Mouse (Mus musculus): ENCODE data around the gene Lbhd1. TPM values are rescaled to one million over a fixed set of nuclear protein-coding genes. Genes with fewer than 3 reads are reported as not detected.

Lbhd1 gene
- total and polyA plus RNA-seq, 3 experiments, result 15.5 to 123 (median 46.5) TPM

DNA sequence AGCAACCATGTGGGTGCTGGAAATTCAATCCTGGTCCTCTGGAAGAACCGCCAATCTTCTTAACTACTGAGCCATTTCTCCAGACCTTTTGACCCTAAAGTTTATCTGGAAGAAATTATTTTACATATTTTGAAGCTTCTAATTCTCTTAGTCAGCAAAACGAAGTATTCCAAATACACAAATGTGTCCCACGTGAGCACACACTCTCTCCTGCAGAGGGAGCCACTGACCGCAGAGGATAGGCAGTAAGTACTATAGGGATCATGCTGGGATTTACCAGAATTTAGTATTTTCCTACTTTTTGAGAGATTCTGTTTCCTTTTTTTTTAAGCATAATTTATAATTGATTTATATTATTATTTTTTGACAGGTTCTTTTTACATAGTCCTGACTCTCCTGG is 25.8 kb upstream of the Lbhd1 start (continued):
- no peak for TF ChIP-seq MEF2A (IDR thresholded peaks at IDR 0.05; ENCODE audit: extremely low read depth, insufficient replicate concordance, low read depth, low read length, poor library complexity, severe bottlenecking)
- peak; percentile 88 for TF ChIP-seq USF1 (IDR thresholded peaks at IDR 0.05; ENCODE audit: low read depth, low read length)
- TF ChIP-seq POLR2AphosphoS5 (IDR thresholded peaks at IDR 0.05; ENCODE audit: borderline replicate concordance, low read depth, low read length), result no peak
- no peak for TF ChIP-seq ELF1 (IDR thresholded peaks at IDR 0.05; ENCODE audit: low read depth, low read length)
- TF ChIP-seq POLR2AphosphoS2 (IDR thresholded peaks at IDR 0.05; ENCODE audit: low read length), result no peak
- no peak for TF ChIP-seq POLR2A (IDR thresholded peaks at IDR 0.05; ENCODE audit: control insufficient read depth in 1 of 2, insufficient read depth in 1 of 2, low read depth in 1 of 2, low read length in 2 of 2, poor library complexity in 1 of 2)
- no peak for TF ChIP-seq GATA1 (IDR thresholded peaks at IDR 0.05; ENCODE audit: low read depth, low read length)
- TF ChIP-seq NRF1 (IDR thresholded peaks at IDR 0.05; ENCODE audit: insufficient read depth, low read depth, low read length, poor library complexity, severe bottlenecking), result no peak
- no peak for TF ChIP-seq HCFC1 (IDR thresholded peaks at IDR 0.05; ENCODE audit: low read depth, low read length)
- peak; percentile 90 for TF ChIP-seq RAD21 (IDR thresholded peaks at IDR 0.05; ENCODE audit: low read depth, low read length)
- TF ChIP-seq TAL1 (IDR thresholded peaks at IDR 0.05; ENCODE audit: low read length), result no peak

DNA sequence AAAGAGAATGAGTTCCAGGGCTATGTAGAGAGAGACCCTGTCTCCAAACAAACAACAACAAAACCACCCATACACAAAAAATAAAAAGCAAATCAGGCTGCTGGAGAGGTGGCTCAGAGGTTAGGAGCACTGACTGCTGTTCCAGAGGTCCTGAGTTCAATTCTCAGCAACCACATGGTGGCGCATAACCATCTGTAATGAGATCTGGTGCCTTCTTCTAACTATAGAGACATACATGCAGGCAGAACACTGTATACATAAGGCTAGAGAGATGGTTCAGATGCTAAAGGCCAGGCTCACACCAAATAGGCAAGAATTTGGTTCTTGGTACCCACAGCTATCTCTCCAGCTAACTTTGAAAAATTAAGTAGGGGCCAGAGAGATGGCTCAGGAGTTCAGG is 24.5 kb upstream of the Lbhd1 start:
- peak; percentile 63 for DNase-seq (ENCODE audit: low read depth, low spot score)
- Histone ChIP-seq H3K36me3 (ENCODE audit: control insufficient read depth in 1 of 2, insufficient read depth in 2 of 2, low read length in 2 of 2) (no peaks in the 10 kb centered on the region), H3K9ac (ENCODE audit: control insufficient read depth, low read depth, low read length, poor library complexity, severe bottlenecking) (no peak overlapping the region)
- TF ChIP-seq MAZ (IDR thresholded peaks at IDR 0.05; ENCODE audit: low read depth, low read length), result no peak
- TF ChIP-seq JUND (IDR thresholded peaks at IDR 0.05; ENCODE audit: low read depth, low read length), result no peak
- no peak for TF ChIP-seq MYC (IDR thresholded peaks at IDR 0.05; ENCODE audit: low read depth, low read length)
- TF ChIP-seq TBP (IDR thresholded peaks at IDR 0.05; ENCODE audit: low read depth, low read length), result peak; percentile 54; the same call in 1 of the 2 replicates
- no peak for TF ChIP-seq ZMIZ1 (IDR thresholded peaks at IDR 0.05; ENCODE audit: low read depth, low read length)
- TF ChIP-seq MAX (IDR thresholded peaks at IDR 0.05; ENCODE audit: low read length), result no peak
- TF ChIP-seq ETS1 (IDR thresholded peaks at IDR 0.05; ENCODE audit: low read depth, low read length), result no peak
- no peak for TF ChIP-seq USF1 (IDR thresholded peaks at IDR 0.05; ENCODE audit: low read depth, low read length)
- no peak for TF ChIP-seq MAFK (IDR thresholded peaks at IDR 0.05; ENCODE audit: borderline replicate concordance, low read depth, low read length)
- no peak for TF ChIP-seq USF2 (IDR thresholded peaks at IDR 0.05; ENCODE audit: borderline replicate concordance in 1 of 2, insufficient read depth in 1 of 2, low read depth in 1 of 2, low read length in 2 of 2)
- no peak for TF ChIP-seq POLR2A (IDR thresholded peaks at IDR 0.05; ENCODE audit: control insufficient read depth in 1 of 2, insufficient read depth in 1 of 2, low read depth in 1 of 2, low read length in 2 of 2, poor library complexity in 1 of 2)
- no peak for TF ChIP-seq ZNF384 (IDR thresholded peaks at IDR 0.05; ENCODE audit: low read depth, low read length)
- no peak for TF ChIP-seq CHD1 (IDR thresholded peaks at IDR 0.05; ENCODE audit: low read depth, low read length)
- TF ChIP-seq SIN3A (IDR thresholded peaks at IDR 0.05; ENCODE audit: low read length), result 0 out of 2 replicates have a peak, but pooled peaks have one; percentile 28
- no peak for TF ChIP-seq MEF2A (IDR thresholded peaks at IDR 0.05; ENCODE audit: extremely low read depth, insufficient replicate concordance, low read depth, low read length, poor library complexity, severe bottlenecking)
- TF ChIP-seq EP300 (IDR thresholded peaks at IDR 0.05; ENCODE audit: low read depth in 1 of 2, low read length in 2 of 2), result no peak
- TF ChIP-seq KAT2A (conservative IDR thresholded peaks at IDR 0.05; ENCODE audit: low read depth, low read length), result no peak
- no peak for TF ChIP-seq ZKSCAN1 (IDR thresholded peaks at IDR 0.05; ENCODE audit: low read depth, low read length)
- TF ChIP-seq HCFC1 (IDR thresholded peaks at IDR 0.05; ENCODE audit: low read depth, low read length), result no peak
- TF ChIP-seq SMC3 (IDR thresholded peaks at IDR 0.05; ENCODE audit: low read depth, low read length), result peak; percentile 94
- no peak for TF ChIP-seq RCOR1 (IDR thresholded peaks at IDR 0.05; ENCODE audit: low read depth, low read length)
- peak; percentile 82 for TF ChIP-seq ZC3H11A (IDR thresholded peaks at IDR 0.05; ENCODE audit: low read depth, low read length)
- TF ChIP-seq CTCF (IDR thresholded peaks at IDR 0.05 in 2 of 3, conservative IDR thresholded peaks at IDR 0.05 in 1 of 3; ENCODE audit: control insufficient read depth in 1 of 3, insufficient read depth in 1 of 3, low read depth in 2 of 3, low read length in 3 of 3, poor library complexity in 1 of 3, severe bottlenecking in 1 of 3), result peak; percentile 52 to 80 (median 55)
- peak; percentile 76 for TF ChIP-seq RAD21 (IDR thresholded peaks at IDR 0.05; ENCODE audit: low read depth, low read length)
- no peak for TF ChIP-seq TAL1 (IDR thresholded peaks at IDR 0.05; ENCODE audit: low read length)
- TF ChIP-seq GABPA (IDR thresholded peaks at IDR 0.05; ENCODE audit: low read depth, low read length), result no peak
- no peak for TF ChIP-seq CHD2 (IDR thresholded peaks at IDR 0.05; ENCODE audit: low read length)
- no peak for TF ChIP-seq MYB (IDR thresholded peaks at IDR 0.05; ENCODE audit: low read depth, low read length)
- TF ChIP-seq NELFE (IDR thresholded peaks at IDR 0.05; ENCODE audit: low read depth, low read length), result no peak
- no peak for TF ChIP-seq E2F4 (IDR thresholded peaks at IDR 0.05; ENCODE audit: borderline replicate concordance, low read depth, low read length)

More for the DNA sequence above, 24.5 kb upstream of the Lbhd1 start:
- Histone ChIP-seq H3K9me3 (replicated peaks; ENCODE audit: insufficient read depth, low read length) (no peaks in the 10 kb centered on the region), H3K79me2 (ENCODE audit: control insufficient read depth, insufficient read depth, low read length, poor library complexity) (no peaks in the 10 kb centered on the region), H3K27me3 (ENCODE audit: control insufficient read depth in 1 of 2, insufficient read depth in 2 of 2, low read length in 2 of 2) (no peaks in the 10 kb centered on the region), H3K4me1 (ENCODE audit: control insufficient read depth in 1 of 2, insufficient read depth in 2 of 2, low read length in 2 of 2) (no peaks in the 10 kb centered on the region), H3K4me3 (ENCODE audit: control insufficient read depth in 1 of 2, insufficient read depth in 1 of 2, low read depth in 2 of 2, low read length in 2 of 2) (no peak overlapping the region), H3K27ac (ENCODE audit: control insufficient read depth, low read depth, low read length) (no peak overlapping the region)
